Mouse (Mus musculus): ENCODE measurements around the gene Csnk2b.

Csnk2b gene

DNA sequence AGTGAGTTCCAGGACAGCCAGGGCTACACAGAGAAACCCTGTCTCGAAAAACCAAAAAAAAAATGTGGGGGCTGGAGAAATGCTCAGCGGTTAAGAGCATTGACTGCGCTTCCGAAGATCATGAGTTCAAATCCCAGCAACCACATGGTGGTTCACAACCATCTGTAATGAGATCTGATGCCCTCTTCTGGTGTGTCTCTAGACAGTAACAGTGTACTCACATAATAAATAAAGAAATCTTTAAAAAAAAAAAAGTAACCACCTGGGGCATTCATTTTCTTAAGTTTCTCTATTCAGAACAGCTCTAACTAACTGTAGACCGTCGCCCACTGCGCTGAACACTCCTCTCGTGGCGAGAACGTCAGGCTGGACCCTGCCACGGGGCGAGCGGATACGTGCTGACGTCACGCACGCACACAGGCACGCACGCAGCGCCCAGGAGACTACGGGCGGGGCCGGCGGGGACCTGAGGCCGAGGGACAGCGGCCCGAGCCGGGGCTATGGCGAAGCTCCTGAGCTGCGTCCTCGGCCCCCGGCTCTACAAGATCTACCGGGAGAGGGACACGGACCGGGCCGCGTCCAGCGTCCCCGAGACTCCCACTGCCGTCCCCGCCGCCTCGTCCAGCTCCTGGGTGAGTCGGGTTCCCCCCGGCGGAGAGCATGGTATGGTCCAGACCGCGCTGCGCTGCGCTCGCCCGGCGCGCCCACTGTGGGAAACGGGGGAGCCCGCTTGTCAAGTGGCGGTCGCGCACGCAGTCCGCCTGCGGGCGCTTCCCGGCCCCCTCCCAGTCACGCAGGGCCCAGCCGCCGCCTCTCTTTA is 32.8 kb downstream of the Csnk2b start, which contains the start of gene Abhd16a:
Gene Abhd16a, plus strand, starts transcription at position 439 of the 820 bp plus-strand sequence.
- in situ Hi-C loops (cut with MboI, MseI) = no loop called here

DNA sequence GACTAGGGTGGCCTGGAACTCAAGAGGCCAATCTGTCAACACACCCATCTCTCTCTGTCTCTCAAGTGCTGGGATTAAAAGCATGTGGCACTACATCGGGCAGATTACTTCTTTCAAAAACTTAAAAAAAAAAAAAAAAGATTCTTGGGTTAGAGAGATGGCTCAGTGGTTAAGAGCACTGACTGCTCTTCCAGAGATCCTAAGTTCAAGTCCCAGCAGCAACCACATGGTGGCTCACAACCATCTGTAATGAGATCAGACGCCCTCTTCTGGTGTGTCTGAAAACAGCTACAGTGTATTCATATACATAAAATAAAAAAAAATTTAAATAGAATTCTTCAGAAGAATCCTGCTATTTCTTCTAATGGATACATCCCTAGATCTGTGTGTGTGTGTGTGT is 33.7 kb downstream of the Csnk2b start:
- in situ Hi-C loops (cut with MboI, MseI) = no loop called here

DNA sequence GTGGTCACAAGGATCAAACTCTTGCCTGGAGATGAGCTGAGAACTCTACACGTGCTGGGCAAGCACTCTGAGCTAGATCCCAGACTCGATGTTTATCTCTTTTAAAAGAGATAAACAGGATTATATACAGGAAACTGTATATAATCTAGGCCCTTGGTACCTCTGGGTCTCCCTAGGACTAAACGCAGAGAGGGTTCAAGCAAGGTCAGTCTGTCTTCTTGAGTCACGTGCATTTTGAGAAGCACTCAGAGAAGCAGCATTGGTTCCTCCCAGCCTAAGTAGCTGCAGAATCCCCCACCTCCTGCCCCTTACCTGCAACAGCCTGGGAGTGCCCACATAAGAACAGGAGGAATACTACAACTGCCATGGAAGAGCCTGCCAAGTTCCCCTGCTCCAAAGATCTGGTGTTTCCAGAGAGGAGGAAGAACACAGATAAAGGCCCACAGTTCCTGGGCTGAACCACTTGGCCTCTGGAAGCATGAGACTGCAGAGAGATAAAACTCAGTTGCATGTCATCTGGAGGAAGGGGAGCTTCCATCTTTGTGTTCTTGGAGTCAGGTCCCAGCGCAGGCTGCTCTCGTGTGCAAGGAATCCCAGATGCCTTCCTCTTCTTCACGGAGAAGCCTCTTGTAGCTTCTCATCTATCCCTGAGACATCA is 36.5 kb downstream of the Csnk2b start, which contains the start of gene Ly6g6f:
Gene Ly6g6f, minus strand, starts transcription at position 403 of the 658 bp plus-strand sequence.
- in situ Hi-C loops (cut with MboI, MseI) = no loop called here

DNA sequence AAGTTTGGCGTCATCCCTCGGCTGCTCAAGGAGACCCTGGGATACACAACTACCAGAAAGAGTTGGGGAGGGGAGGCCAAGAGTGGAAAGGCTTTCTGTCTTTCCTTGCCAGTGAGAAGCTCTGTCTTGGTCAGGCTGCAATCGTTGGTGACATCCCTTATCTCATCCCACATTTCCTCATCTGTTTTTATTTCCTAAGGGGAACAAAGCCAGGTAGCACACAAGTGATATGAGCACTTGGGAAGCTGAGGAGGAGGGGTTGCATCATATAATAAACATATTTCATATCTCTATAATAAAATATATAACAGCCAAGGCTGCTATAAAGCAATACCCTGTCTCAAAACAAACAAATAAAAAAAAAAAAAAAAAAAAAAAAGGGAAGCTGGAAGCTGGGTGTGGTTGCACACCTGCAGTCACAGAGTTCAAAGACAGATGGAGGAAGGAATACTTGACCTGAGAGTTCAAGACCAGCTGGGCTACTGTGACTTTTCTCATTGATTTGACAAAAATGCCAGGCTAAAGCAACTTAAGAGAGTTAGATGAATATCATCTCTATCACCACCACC is 37.8 kb downstream of the Csnk2b start:
- in situ Hi-C loops (cut with MboI, MseI) = no loop called here

DNA sequence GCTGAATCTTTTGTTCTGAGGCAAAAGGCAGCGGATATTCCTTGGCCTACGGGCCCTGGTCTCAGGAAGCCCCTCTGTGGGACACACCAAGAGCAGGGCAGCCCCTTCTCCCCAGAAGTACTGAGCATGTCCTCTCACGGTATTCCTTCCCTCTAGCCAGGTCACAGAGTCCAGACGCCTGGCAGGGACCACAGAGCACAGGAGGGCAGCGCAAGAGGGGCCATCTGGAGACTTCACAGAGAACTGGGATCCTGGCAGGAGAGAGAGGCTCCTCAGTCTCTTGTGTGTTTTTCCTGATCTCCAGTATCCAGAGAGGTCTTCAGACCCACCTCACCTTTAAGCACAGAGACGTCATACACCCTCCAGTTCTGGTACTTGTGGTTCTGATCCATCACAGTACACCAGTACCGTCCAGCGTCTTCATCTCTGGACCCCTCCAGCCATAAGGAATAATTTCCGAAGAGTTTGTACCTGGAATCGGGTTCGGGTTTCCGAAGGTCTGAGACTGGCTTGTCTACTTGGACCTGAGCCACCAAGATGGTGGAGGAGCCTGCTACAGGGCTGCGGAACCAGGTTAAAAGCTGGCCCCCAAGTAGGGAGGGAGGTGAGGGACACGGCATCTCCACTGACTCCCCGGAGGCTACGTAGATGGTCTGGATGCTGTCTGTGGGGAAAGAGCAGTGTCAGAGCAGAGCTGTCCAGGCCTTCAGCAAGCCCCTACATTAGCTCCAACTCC is 38.8 kb downstream of the Csnk2b start:
- in situ Hi-C loops (cut with MboI, MseI) = no loop called here

DNA sequence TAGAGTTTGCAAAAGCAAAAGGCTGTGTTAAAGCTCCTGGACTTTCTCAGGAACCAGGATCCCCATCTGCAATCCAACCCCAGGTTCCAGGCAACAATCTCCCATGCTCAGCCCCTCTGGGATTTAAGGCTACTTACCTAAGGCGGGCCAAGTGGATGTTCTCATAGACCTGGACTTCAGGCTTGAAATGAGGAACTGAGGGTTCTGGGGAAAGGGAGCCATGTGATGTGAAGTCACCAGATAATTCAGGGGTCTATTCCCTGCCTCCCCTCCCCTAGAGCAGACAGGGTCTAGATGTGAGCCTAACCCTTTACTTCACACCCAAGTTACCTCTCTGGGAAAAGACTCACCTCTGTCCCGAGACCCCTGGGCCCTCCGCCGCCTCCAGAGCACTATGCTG is 41.1 kb downstream of the Csnk2b start:
- in situ Hi-C loops (cut with MboI, MseI) = no loop called here

DNA sequence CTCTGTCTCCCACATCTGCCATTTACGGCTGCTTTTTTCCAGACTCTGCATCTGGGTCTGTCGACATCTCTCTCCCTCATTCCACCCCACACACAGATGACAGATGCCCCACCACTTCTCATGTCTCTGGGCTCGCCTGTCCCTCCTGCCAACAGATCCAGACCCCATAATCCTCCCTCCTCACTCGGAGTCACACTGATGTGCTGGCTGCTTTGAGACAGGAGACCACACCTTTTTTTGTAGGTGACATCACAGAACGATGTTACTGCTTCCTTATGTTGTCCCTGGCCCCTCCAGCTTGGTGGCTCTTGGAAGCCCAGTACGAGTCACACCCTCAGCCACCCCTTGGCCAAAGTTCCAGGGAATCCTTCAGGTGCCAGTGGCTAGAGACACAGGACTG is 41.6 kb downstream of the Csnk2b start:
- in situ Hi-C loops (cut with MboI, MseI) = no loop called here

DNA sequence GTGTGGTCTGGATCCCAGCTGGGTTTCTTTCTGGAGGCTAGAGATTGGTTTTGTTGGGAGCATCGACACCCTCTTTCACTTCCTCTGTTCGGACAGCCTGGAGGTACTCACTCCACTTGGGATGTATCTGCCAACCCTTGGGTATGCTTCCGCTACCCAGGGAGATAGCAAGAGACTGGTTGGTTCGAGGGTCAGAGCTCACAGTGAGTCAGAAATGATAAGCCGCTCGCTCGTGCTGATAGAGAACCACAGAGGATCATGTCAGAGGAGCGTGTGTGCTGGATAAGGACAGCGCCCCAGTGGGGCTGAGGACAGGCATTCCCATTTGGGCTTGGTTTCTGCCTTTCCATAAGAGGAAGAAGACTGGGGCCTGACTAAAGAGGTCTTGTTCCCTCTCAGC is 42.1 kb downstream of the Csnk2b start:
- in situ Hi-C loops (cut with MboI, MseI) = no loop called here

DNA sequence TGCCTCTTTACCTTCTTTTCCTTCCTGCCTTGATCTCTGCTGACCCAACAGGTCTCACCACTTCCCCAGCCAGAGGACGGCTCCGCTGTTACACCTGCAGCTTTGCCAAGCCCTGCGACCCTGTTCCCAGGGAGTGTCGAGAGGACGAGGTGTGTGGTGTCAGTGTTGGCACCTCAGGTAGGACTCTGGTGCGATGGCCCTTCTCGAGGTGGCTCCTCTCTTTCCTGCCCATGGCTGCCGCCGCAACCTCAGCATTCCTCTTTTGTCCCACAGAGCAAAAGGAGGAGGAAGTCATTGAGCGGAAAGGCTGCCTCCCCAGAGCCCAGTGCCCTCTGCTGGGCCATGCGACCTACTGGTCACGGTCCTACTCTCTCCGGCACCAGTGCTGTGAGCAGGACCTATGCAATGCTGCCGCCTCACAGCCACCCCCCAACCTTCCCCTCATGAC is 44.0 kb downstream of the Csnk2b start, which contains the start of gene Ly6g6d:
Gene Ly6g6d, minus strand, starts transcription at position 280 of the 448 bp plus-strand sequence.
- in situ Hi-C loops (cut with MboI, MseI) = no loop called here

DNA sequence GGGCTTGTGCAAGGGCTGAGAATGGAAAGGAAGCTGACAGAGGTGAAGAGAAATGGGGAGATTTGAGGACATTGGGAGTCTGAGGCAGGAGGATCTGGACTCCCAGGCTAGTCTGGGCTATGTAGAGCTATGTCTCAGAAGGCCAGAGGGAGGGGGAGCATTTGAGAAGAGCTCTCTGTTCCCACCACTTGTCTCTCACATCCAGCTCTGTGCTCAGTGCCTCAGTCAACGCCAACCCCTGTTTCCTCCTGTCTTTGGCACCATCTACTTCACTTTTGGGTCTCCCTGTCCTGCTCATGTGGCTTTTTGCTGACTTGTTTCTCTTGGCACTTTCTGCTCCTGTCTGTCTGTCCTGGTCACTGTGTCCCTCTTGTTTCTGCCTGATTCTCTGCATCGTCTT is 44.6 kb downstream of the Csnk2b start:
- in situ Hi-C loops (cut with MboI, MseI) = no loop called here

DNA sequence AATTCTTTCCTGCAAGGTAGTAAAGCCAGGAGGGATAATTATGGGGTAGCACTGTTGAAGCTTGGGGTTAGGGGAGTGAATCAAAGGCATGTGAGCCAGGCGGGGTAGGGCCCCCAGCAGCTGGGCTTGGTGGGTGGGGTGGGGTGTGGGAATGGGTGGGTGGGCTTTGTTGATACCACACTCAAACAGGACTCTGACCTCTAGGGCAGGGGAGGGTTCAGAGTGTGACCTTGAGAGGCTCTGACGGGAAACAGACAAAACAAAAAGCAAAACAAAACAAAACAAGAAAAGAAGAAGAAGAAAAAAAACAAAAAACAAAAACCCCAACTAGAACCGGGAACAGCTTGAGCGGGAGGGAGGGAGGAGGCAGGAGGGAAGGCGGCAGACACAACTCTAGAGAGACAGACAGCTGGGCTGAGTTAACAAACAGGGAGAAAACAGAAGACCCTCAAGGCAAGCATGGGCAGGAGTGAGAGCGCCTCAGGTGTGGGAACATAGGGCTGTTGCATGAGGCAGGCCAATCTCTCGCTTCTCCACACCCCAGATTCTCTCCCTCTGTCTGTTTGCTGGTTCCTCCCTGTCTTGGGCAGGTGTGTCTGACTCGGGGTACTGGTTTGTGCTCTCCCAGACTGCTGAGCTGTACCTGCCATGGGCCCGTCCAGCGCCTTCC is 45.2 kb downstream of the Csnk2b start, which contains the start of gene Ly6g6e:
Gene Ly6g6e, plus strand, starts transcription at position 396 of the 670 bp plus-strand sequence.
- in situ Hi-C loops (cut with MboI, MseI) = no loop called here

DNA sequence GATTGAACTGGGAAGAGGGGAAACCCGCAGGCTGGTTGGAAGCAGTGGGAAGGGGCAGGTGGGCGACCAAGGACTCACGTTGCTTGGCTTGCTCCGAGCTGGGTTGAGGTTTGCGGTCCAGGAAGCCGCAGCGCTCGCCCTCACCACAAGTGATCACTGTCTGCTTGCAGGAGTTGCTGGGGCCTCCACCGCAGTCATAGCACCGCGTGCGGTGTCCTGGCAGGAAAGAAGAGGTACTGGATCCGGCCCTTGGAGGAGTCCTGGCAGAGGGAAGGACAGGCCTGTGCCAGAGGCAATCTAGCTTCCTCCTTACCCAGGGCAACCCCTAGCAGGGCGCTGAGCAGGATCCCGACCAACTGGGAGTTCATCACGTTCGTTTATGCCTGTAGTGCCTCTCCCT is 47.8 kb downstream of the Csnk2b start:
- in situ Hi-C loops (cut with MboI, MseI) = no loop called here

DNA sequence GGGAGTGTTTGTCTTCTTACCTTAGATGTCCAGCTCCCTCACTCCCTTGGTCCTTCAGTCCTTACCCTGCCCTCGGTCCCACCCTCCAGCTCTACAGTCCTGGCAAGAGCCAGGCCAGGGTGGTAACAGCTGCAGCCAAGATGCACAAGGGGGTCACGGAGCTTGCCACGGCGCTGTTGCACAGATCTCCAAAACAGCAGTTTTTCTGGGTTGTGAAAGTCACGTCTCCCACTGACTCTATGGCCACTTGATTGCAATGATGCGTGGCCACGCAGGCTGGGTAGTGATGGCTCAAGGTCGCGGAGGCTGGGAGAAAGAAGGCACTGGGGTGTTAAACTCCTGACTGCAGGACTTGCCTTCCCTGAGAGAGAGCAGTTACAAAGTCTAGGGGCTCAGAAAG is 50.4 kb downstream of the Csnk2b start:
- in situ Hi-C loops (cut with MboI, MseI) = no loop called here

DNA sequence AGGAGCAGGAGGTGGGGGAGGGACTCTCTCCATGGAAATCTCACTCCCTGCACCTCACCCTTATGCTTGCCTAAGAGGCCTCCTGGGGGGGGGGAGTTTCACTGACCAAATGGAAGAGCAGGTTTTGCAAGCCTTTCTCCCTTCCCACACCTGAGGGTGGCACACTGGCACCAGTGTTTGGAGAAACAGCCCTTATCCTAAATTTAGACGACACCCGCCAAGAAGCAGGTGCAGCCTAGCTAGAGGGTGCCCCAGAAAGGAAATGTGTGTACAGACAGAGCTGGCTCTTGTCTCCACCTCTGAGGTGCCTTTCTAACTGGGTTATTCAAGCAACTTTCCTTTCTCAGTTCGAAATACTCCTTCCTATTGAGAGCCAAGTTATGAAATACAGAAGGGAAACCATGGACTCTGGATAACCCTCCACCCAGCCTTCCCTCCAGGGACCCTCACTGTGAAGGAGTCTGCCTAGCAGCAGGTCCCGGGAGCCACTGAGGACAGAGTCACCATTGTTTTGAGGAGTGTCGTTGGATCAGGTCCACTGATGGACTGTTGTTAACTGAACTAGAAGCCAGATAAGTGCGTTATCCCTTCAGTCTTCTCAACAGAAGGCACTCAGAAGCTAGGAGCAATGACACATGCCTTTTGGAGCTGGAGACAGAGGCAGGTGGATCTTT is 51.2 kb downstream of the Csnk2b start:
- in situ Hi-C loops (cut with MboI, MseI) = no loop called here

DNA sequence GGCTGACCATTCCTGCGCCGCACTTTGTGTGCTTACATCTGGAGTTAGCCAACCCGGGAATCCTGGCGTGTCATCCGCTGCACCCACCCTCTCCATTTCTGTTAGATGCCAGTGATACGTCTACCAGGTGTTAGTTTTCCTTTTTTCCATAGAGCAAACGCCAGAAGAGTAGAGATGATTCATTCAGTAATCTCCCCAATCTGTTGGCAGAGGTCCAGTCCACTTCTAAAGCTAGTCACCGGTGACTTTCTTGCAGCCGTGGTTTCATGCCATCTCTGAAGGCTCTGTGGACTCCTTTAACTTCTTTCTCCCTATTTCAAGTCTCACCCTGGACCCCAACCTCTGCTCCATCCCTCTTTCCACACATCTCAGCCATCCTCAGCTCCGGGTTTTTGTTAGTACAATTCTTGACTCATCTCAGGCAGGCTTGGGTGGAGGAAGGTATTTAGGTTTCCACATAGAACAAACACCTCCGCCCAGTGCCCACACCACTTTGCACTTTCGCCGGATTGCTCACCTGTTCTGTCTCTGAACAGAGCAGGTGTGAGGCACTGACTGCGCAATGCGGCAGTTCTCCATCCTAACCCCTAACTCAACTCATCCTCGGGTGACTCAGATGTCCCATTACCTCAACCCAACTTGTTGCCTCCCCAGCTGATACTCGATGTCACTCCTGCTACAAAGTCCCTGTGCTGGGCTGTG is 53.5 kb downstream of the Csnk2b start:
- in situ Hi-C loops (cut with MboI, MseI) = loop anchor here (10.0 kb wide), 1 partner anchor 54 kb away; the partner anchor contains the start of gene Vwa7
